Mouse (Mus musculus): ENCODE results near the gene Tfpt. TPM values are rescaled to one million over a fixed set of nuclear protein-coding genes. Genes with fewer than 3 reads are reported as not detected.
"Not testable (repeated sequence)": the region's sequence is repeated elsewhere in the genome, so short reads cannot be mapped to it uniquely, and the experiment has no call there.

The Tfpt gene
- polyA plus RNA-seq, 1 experiment from 2014 or later = 34.6 TPM

GRCm38 (mm10) chr7:3616057-3616388 lies 13.7 kb downstream of the Tfpt start, which contains the start of gene Oscar:
TSS of gene Oscar (minus strand) at chr7:3616157.
- peak within 1 kb of the TSS; percentile 64 for H3K4me3 ChIP-seq (replicated peaks)
- H3K4me2 ChIP-seq = peak within 1 kb of the TSS; percentile 84
- H3K9ac ChIP-seq (replicated peaks) = no peak within 1 kb of the TSS
- H3K9me3 ChIP-seq (replicated peaks) = no peaks in the 10 kb centered on the region
- H3K4me1 ChIP-seq = peaks cover 19% of the 10 kb centered on the region
- peak within 1 kb of the TSS; percentile 64; the same call in 1 of the 2 replicates for H3K27ac ChIP-seq (replicated peaks)
- peaks cover 18% of the 10 kb centered on the region for H3K36me3 ChIP-seq
- 87% methylated on average over 4 of the region's 4 CpGs for WGBS
- ATAC-seq (ENCODE audit: low FRiP score) = no peak
- no peaks in the 10 kb centered on the region; the same call in 1 of the 2 replicates for H3K27me3 ChIP-seq (replicated peaks)

DNA sequence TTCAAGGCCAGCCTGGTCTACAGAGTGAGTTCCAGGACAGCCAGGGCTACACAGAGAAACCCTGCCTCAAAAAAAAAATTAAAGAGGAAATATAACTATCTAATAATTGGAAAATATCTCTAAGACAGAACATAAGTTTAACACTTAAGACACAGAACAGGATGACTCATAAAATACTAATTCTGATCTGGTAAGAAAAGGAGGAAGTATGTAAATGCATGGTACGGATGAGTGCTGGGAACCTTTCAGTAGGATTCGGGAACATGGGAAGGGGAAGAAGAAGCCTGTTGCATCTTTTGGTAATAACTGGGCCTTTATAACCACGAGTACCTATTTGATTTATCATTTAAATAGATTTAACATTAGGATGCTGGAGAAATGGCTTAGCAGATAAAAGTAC lies 15.7 kb downstream of the Tfpt start:
- Histone ChIP-seq H3K9ac (replicated peaks) (no peak overlapping the region), H3K4me3 (replicated peaks) (no peak overlapping the region), H3K27ac (replicated peaks) (no peak overlapping the region), H3K9me3 (replicated peaks) (no peaks in the 10 kb centered on the region), H3K4me2 (no peak overlapping the region), H3K36me3 (peaks cover 1% of the 10 kb centered on the region; the same call in 1 of the 2 replicates), H3K4me1 (peaks cover 19% of the 10 kb centered on the region), H3K27me3 (replicated peaks) (no peaks in the 10 kb centered on the region; the same call in 1 of the 2 replicates)
- no peak for ATAC-seq (ENCODE audit: low FRiP score)
- WGBS = 84% methylated on average over 3 of the region's 3 CpGs

- Histone ChIP-seq H3K27ac (replicated peaks) (no peak overlapping the region), H3K4me1 (no peaks in the 10 kb centered on the region), H3K36me3 (no peaks in the 10 kb centered on the region), H3K27me3 (replicated peaks) (no peaks in the 10 kb centered on the region; the same call in 1 of the 2 replicates), H3K4me3 (replicated peaks) (no peak overlapping the region), H3K4me2 (no peak overlapping the region), H3K9ac (replicated peaks) (no peak overlapping the region), H3K9me3 (replicated peaks) (no peaks in the 10 kb centered on the region)
- WGBS = 91% methylated on average over 13 of the region's 13 CpGs
- ATAC-seq (ENCODE audit: low FRiP score) = no peak
Observed at GRCm38 (mm10) chr7:3611006-3611405, 18.7 kb downstream of the Tfpt start.

DNA sequence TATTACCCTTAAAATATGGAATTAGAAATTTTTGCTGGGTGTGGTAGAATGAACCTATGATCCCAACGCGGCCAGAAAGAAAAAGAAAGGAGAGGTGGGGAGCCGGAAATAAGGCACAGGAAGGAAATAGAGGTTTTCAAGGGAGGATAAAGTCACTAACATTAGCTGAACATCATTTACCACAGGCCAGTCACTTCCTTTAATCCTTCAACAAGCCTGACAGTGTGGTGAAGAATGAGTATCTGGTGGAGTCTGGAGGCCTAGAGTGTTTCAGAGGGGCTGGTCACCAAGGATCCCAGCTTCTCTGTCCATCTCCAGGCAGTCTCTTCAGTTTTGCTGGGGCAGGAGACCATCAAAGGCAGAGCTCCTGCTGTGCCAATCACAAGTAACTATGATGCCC lies 19.3 kb downstream of the Tfpt start:
- no peaks in the 10 kb centered on the region for H3K4me1 ChIP-seq
- no peaks in the 10 kb centered on the region for H3K9me3 ChIP-seq (replicated peaks)
- no peaks in the 10 kb centered on the region; the same call in 1 of the 2 replicates for H3K27me3 ChIP-seq (replicated peaks)
- no peak overlapping the region for H3K4me3 ChIP-seq (replicated peaks)
- no peak overlapping the region for H3K4me2 ChIP-seq
- no peak for ATAC-seq (ENCODE audit: low FRiP score)
- 94% methylated on average over 3 of the region's 3 CpGs for WGBS
- H3K27ac ChIP-seq (replicated peaks) = no peak overlapping the region
- H3K36me3 ChIP-seq = no peaks in the 10 kb centered on the region
- no peak overlapping the region for H3K9ac ChIP-seq (replicated peaks)

DNA sequence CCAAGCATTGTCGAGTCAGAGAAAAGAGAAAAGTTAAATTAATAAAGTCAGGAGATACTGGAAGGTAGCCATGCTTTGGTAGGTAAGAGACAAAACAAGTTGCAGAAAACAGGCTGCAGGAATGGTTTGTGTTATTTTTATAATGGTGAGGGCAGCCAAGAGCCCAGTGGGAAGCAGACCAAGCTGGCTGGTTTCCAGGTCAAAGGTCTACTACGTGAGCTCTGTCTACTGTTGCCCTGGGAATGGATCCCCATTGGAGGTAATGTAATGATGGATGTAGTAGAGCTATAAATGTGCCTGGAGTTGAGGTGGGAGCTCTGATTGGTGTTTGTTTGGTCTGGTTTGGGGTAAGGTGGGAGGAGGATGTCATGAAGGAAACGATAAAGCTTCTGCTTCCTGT lies 20.6 kb downstream of the Tfpt start:
- no peak overlapping the region for H3K4me3 ChIP-seq (replicated peaks)
- ATAC-seq (ENCODE audit: low FRiP score) = no peak
- H3K9me3 ChIP-seq (replicated peaks) = no peaks in the 10 kb centered on the region
- H3K27ac ChIP-seq (replicated peaks) = no peak overlapping the region
- 61% methylated on average over 3 of the region's 3 CpGs for WGBS
- no peaks in the 10 kb centered on the region for H3K36me3 ChIP-seq
- H3K4me1 ChIP-seq = no peaks in the 10 kb centered on the region
- H3K4me2 ChIP-seq = no peak overlapping the region
- no peaks in the 10 kb centered on the region; the same call in 1 of the 2 replicates for H3K27me3 ChIP-seq (replicated peaks)
- H3K9ac ChIP-seq (replicated peaks) = no peak overlapping the region

DNA sequence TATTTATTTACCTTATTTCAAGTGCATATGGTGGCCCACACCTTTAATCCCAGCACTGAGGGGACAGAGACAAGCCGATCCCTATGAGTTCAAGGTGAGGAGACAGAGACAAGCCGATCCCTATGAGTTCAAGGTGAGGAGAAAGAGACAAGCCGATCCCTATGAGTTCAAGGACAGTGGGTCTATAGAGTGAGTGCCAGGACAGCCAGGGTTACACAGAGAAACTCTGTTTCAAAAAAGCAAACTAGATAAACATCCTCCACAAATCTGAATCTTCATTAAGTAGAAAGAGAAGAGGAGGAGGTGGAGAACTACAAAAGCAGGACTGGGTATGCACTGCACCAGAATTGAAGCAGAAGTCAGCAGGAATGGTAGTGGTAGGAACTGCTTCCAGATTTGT lies 21.1 kb downstream of the Tfpt start:
- no peaks in the 10 kb centered on the region for H3K9me3 ChIP-seq (replicated peaks)
- H3K4me1 ChIP-seq = no peaks in the 10 kb centered on the region
- ATAC-seq (ENCODE audit: low FRiP score) = no peak
- WGBS = 93% methylated on average over 3 of the region's 3 CpGs
- no peak overlapping the region for H3K27ac ChIP-seq (replicated peaks)
- no peak overlapping the region for H3K4me2 ChIP-seq
- no peak overlapping the region for H3K4me3 ChIP-seq (replicated peaks)
- H3K9ac ChIP-seq (replicated peaks) = no peak overlapping the region
- no peaks in the 10 kb centered on the region; the same call in 1 of the 2 replicates for H3K27me3 ChIP-seq (replicated peaks)
- H3K36me3 ChIP-seq = no peaks in the 10 kb centered on the region

DNA sequence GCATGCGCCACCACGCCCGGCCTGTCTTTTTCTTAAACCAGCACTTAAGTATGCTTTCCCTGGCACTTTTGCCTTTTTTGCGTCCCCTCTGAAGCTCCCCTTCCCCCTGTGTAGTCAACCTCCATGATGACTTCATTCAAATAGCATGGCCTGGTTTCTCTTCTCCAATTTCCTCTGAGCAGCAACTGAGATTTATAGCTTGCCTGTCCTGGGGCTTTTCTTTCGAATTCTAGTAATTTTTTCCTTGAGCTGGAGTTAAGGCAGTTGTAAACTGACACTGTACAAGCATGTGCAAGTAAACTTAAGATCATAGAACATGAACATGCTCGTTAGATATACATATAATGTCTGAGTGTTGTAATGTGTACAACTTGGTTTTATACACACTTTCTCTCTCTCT lies 22.3 kb downstream of the Tfpt start:
- Histone ChIP-seq H3K36me3 (no peaks in the 10 kb centered on the region), H3K27me3 (replicated peaks) (no peaks in the 10 kb centered on the region), H3K9me3 (replicated peaks) (no peaks in the 10 kb centered on the region), H3K4me1 (no peaks in the 10 kb centered on the region), H3K4me2 (no peak overlapping the region), H3K27ac (replicated peaks) (no peak overlapping the region), H3K4me3 (replicated peaks) (no peak overlapping the region), H3K9ac (replicated peaks) (no peak overlapping the region)
- ATAC-seq (ENCODE audit: low FRiP score) = no peak
- WGBS = 90% methylated on average over 6 of the region's 6 CpGs

DNA sequence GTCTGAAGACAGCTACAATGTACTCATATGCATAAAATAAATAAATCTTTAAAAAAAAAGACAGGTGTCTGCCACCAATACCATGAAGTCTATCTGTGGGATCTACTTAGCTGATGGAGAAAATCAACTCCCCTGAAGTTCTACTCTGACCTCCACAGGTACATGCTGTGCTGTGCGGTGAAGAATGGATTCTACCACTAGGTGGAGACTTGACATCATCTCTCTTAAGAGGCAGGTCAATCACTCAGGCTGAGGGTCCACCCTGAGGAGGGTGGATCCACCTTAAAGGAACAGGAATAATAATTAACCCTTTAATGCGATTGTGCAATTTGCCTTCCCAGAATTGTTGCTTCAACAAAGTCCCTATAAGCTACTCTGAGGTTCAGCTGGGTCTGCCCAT lies 22.9 kb downstream of the Tfpt start:
- no peaks in the 10 kb centered on the region for H3K27me3 ChIP-seq (replicated peaks)
- H3K4me3 ChIP-seq (replicated peaks) = no peak overlapping the region
- no peak overlapping the region for H3K27ac ChIP-seq (replicated peaks)
- no peak for ATAC-seq (ENCODE audit: low FRiP score)
- no peaks in the 10 kb centered on the region for H3K9me3 ChIP-seq (replicated peaks)
- no peak overlapping the region for H3K9ac ChIP-seq (replicated peaks)
- WGBS = 14% methylated on average over 2 of the region's 2 CpGs
- no peaks in the 10 kb centered on the region for H3K4me1 ChIP-seq
- no peak overlapping the region for H3K4me2 ChIP-seq
- H3K36me3 ChIP-seq = no peaks in the 10 kb centered on the region

GRCm38 (mm10) chr7:3601119-3601518 lies 28.6 kb downstream of the Tfpt start:
- no peak overlapping the region for H3K9ac ChIP-seq (replicated peaks)
- H3K27me3 ChIP-seq (replicated peaks) = no peaks in the 10 kb centered on the region
- 14% methylated on average over 4 of the region's 4 CpGs for whole genome bisulfite sequencing
- no peak overlapping the region for H3K4me2 ChIP-seq
- no peaks in the 10 kb centered on the region for H3K4me1 ChIP-seq
- no peaks in the 10 kb centered on the region for H3K9me3 ChIP-seq (replicated peaks)
- peak; percentile 55 for ATAC-seq (ENCODE audit: low FRiP score)
- H3K4me3 ChIP-seq (replicated peaks) = no peak overlapping the region
- H3K36me3 ChIP-seq = no peaks in the 10 kb centered on the region
- H3K27ac ChIP-seq (replicated peaks) = no peak overlapping the region

DNA sequence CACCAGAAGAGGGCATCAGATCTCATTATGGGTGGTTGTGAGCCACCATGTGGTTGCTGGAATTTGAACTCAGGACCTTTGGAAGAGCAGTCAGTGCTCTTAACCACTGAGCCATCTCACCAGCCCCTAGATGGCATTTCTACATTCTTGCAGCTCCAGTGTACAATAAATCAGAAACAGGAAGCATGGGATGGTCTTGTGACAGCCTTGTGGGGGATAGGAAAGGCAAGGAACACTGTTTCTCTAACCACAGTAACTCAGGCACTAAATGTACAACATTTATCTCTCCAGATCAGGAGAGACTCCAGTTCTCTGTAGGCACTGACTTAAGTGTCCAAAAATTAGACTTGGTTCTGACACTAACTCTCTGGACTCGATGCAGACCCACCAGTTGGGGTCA lies 32.0 kb downstream of the Tfpt start:
- H3K4me3 ChIP-seq (replicated peaks); H3K27ac ChIP-seq (replicated peaks); H3K4me1 ChIP-seq; H3K9me3 ChIP-seq (replicated peaks); H3K4me2 ChIP-seq; H3K36me3 ChIP-seq; ATAC-seq (ENCODE audit: low FRiP score); H3K9ac ChIP-seq (replicated peaks); H3K27me3 ChIP-seq (replicated peaks): not testable (repeated sequence)
- 66% methylated on average over 1 of the region's 1 CpGs for WGBS

DNA sequence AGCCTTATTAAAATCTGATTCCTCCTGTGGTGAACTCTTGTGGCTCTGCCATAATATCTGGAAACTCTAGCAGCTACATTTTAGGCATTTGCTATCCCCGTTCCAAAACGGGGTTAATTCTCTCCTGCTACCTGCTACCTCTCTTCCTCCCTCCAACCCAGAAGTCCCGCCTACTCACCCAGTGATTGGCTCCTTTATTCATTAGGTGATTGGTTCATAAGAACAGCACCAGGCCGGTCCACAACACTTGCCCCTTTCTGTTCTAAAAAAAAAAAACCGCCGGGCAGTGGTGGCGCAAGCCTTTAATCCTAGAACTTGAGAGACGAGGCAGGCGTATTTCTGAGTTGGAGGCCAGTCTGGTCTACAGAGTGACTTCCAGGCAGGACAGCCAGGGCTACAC lies 34.6 kb downstream of the Tfpt start:
- Histone ChIP-seq H3K36me3 (no peaks in the 10 kb centered on the region), H3K4me1 (no peaks in the 10 kb centered on the region), H3K9me3 (replicated peaks) (no peaks in the 10 kb centered on the region), H3K27me3 (replicated peaks) (no peaks in the 10 kb centered on the region), H3K9ac (replicated peaks) (no peak overlapping the region), H3K4me2 (peak overlapping the region; percentile 36), H3K27ac (replicated peaks) (no peak overlapping the region), H3K4me3 (replicated peaks) (peak overlapping the region; percentile 10; the same call in 1 of the 2 replicates)
- WGBS = 17% methylated on average over 9 of the region's 9 CpGs
- no peak for ATAC-seq (ENCODE audit: low FRiP score)

GRCm38 (mm10) chr7:3594686-3595085 lies 35.0 kb downstream of the Tfpt start:
- Histone ChIP-seq H3K4me2 (peak overlapping the region; percentile 36), H3K4me3 (replicated peaks) (peak overlapping the region; percentile 10; the same call in 1 of the 2 replicates), H3K9ac (replicated peaks) (no peak overlapping the region), H3K27ac (replicated peaks) (no peak overlapping the region), H3K4me1 (no peaks in the 10 kb centered on the region), H3K27me3 (replicated peaks) (no peaks in the 10 kb centered on the region), H3K9me3 (replicated peaks) (no peaks in the 10 kb centered on the region), H3K36me3 (no peaks in the 10 kb centered on the region)
- ATAC-seq (ENCODE audit: low FRiP score) = no peak
- 20% methylated on average over 5 of the region's 5 CpGs for WGBS

DNA sequence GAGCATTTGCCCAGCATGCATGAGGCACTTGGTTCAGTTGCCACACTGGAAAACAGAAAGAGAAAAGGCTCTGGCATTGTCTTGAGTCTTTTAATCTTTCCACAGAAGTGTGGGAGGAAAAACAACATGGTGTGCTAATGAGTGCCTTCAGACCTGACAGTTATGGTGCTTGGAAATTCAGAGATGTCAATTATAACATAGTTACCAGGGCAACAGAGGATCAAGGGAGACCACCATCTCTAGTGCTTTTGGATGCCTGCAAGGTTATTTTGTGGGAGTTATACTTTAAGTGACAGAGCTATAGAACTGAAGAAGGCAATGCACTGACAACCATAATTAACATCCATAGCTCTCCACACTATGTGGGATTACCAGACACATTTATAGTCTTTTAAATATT lies 35.9 kb downstream of the Tfpt start:
- Histone ChIP-seq H3K9me3 (replicated peaks) (no peaks in the 10 kb centered on the region), H3K4me3 (replicated peaks) (no peak overlapping the region), H3K4me1 (no peaks in the 10 kb centered on the region), H3K4me2 (no peak overlapping the region), H3K27me3 (replicated peaks) (no peaks in the 10 kb centered on the region), H3K27ac (replicated peaks) (no peak overlapping the region), H3K9ac (replicated peaks) (no peak overlapping the region), H3K36me3 (no peaks in the 10 kb centered on the region)
- ATAC-seq (ENCODE audit: low FRiP score) = no peak
